Mouse (Mus musculus): ENCODE results near the gene Steap3. TPM values are rescaled to one million over a fixed set of nuclear protein-coding genes. Genes with fewer than 3 reads are reported as not detected.

The Steap3 gene
- polyA plus RNA-seq (2011; ENCODE audit: insufficient read depth, insufficient read length, low read depth, missing spikeins): 9.4 and 11.0 TPM in 2 replicates

GRCm38 (mm10) chr1:120272605-120273004 is at the start of gene Steap3:
Gene Steap3, minus strand, starts transcription at chr1:120272705.
- Histone ChIP-seq H3K27ac (ENCODE audit: insufficient read depth, low read length) (no peak within 1 kb of the TSS), H3K4me1 (ENCODE audit: control insufficient read depth, insufficient read depth, low read length) (peaks cover 2% of the 10 kb centered on the region), H3K27me3 (ENCODE audit: control insufficient read depth, insufficient read depth, low read length, poor library complexity, severe bottlenecking) (no peaks in the 10 kb centered on the region), H3K9me3 (replicated peaks; ENCODE audit: control insufficient read depth, insufficient read depth, low read length, poor library complexity, severe bottlenecking) (no peaks in the 10 kb centered on the region), H3K36me3 (ENCODE audit: control insufficient read depth, insufficient read depth, low read length, poor library complexity, severe bottlenecking) (no peaks in the 10 kb centered on the region), H3K4me3 (ENCODE audit: low read depth, low read length) (no peak within 1 kb of the TSS), H3K9ac (ENCODE audit: low read depth, poor library complexity, severe bottlenecking) (no peak within 1 kb of the TSS)
- TF ChIP-seq CTCF (IDR thresholded peaks at IDR 0.05; ENCODE audit: low read depth, low read length) (no peak), POLR2A (IDR thresholded peaks at IDR 0.05; ENCODE audit: insufficient read depth, low read length) (no peak), EP300 (IDR thresholded peaks at IDR 0.05; ENCODE audit: insufficient read depth, low read depth, low read length) (no peak)

GRCm38 (mm10) chr1:120321270-120322021 is 48.9 kb upstream of the Steap3 start:
- no peaks in the 10 kb centered on the region for H3K36me3 ChIP-seq (ENCODE audit: control insufficient read depth, insufficient read depth, low read length, poor library complexity, severe bottlenecking)
- H3K27ac ChIP-seq (ENCODE audit: insufficient read depth, low read length): no peak overlapping the region
- H3K27me3 ChIP-seq (ENCODE audit: control insufficient read depth, insufficient read depth, low read length, poor library complexity, severe bottlenecking): no peaks in the 10 kb centered on the region
- H3K9ac ChIP-seq (ENCODE audit: low read depth, poor library complexity, severe bottlenecking): no peak overlapping the region
- TF ChIP-seq CTCF (IDR thresholded peaks at IDR 0.05; ENCODE audit: low read depth, low read length) (no peak), EP300 (IDR thresholded peaks at IDR 0.05; ENCODE audit: insufficient read depth, low read depth, low read length) (no peak)
- H3K9me3 ChIP-seq (replicated peaks; ENCODE audit: control insufficient read depth, insufficient read depth, low read length, poor library complexity, severe bottlenecking): no peaks in the 10 kb centered on the region
- H3K4me3 ChIP-seq (ENCODE audit: low read depth, low read length): no peak overlapping the region
- no peaks in the 10 kb centered on the region for H3K4me1 ChIP-seq (ENCODE audit: control insufficient read depth, insufficient read depth, low read length)

GRCm38 (mm10) chr1:120305801-120306200 is 33.3 kb upstream of the Steap3 start:
- Histone ChIP-seq H3K27me3 (ENCODE audit: control insufficient read depth, insufficient read depth, low read length, poor library complexity, severe bottlenecking) (no peaks in the 10 kb centered on the region), H3K9me3 (replicated peaks; ENCODE audit: control insufficient read depth, insufficient read depth, low read length, poor library complexity, severe bottlenecking) (no peaks in the 10 kb centered on the region), H3K9ac (ENCODE audit: low read depth, poor library complexity, severe bottlenecking) (no peak overlapping the region), H3K36me3 (ENCODE audit: control insufficient read depth, insufficient read depth, low read length, poor library complexity, severe bottlenecking) (no peaks in the 10 kb centered on the region), H3K4me1 (ENCODE audit: control insufficient read depth, insufficient read depth, low read length) (no peaks in the 10 kb centered on the region), H3K27ac (ENCODE audit: insufficient read depth, low read length) (no peak overlapping the region), H3K4me3 (ENCODE audit: low read depth, low read length) (no peak overlapping the region)
- TF ChIP-seq CTCF (IDR thresholded peaks at IDR 0.05; ENCODE audit: low read depth, low read length): no peak
- no peak for TF ChIP-seq EP300 (IDR thresholded peaks at IDR 0.05; ENCODE audit: insufficient read depth, low read depth, low read length)
- no peak for TF ChIP-seq POLR2A (IDR thresholded peaks at IDR 0.05; ENCODE audit: insufficient read depth, low read length)

- no peaks in the 10 kb centered on the region for H3K4me1 ChIP-seq (ENCODE audit: control insufficient read depth, insufficient read depth, low read length)
- H3K4me3 ChIP-seq (ENCODE audit: low read depth, low read length): no peak overlapping the region
- H3K9me3 ChIP-seq (replicated peaks; ENCODE audit: control insufficient read depth, insufficient read depth, low read length, poor library complexity, severe bottlenecking): no peaks in the 10 kb centered on the region; the same call in 1 of the 2 replicates
- no peak overlapping the region for H3K9ac ChIP-seq (ENCODE audit: low read depth, poor library complexity, severe bottlenecking)
- H3K27me3 ChIP-seq (ENCODE audit: control insufficient read depth, insufficient read depth, low read length, poor library complexity, severe bottlenecking): no peaks in the 10 kb centered on the region
- H3K27ac ChIP-seq (ENCODE audit: insufficient read depth, low read length): no peak overlapping the region
- TF ChIP-seq CTCF (IDR thresholded peaks at IDR 0.05; ENCODE audit: low read depth, low read length) (no peak), EP300 (IDR thresholded peaks at IDR 0.05; ENCODE audit: insufficient read depth, low read depth, low read length) (no peak), POLR2A (IDR thresholded peaks at IDR 0.05; ENCODE audit: insufficient read depth, low read length) (no peak)
- H3K36me3 ChIP-seq (ENCODE audit: control insufficient read depth, insufficient read depth, low read length, poor library complexity, severe bottlenecking): no peaks in the 10 kb centered on the region
Measured at GRCm38 (mm10) chr1:120296936-120297335, 24.4 kb upstream of the Steap3 start.

- Histone ChIP-seq H3K4me3 (ENCODE audit: low read depth, low read length) (no peak overlapping the region), H3K36me3 (ENCODE audit: control insufficient read depth, insufficient read depth, low read length, poor library complexity, severe bottlenecking) (no peaks in the 10 kb centered on the region), H3K4me1 (ENCODE audit: control insufficient read depth, insufficient read depth, low read length) (no peaks in the 10 kb centered on the region), H3K9ac (ENCODE audit: low read depth, poor library complexity, severe bottlenecking) (no peak overlapping the region), H3K27ac (ENCODE audit: insufficient read depth, low read length) (no peak overlapping the region), H3K27me3 (ENCODE audit: control insufficient read depth, insufficient read depth, low read length, poor library complexity, severe bottlenecking) (no peaks in the 10 kb centered on the region), H3K9me3 (replicated peaks; ENCODE audit: control insufficient read depth, insufficient read depth, low read length, poor library complexity, severe bottlenecking) (no peaks in the 10 kb centered on the region; the same call in 1 of the 2 replicates)
- TF ChIP-seq CTCF (IDR thresholded peaks at IDR 0.05; ENCODE audit: low read depth, low read length) (no peak), POLR2A (IDR thresholded peaks at IDR 0.05; ENCODE audit: insufficient read depth, low read length) (no peak), EP300 (IDR thresholded peaks at IDR 0.05; ENCODE audit: insufficient read depth, low read depth, low read length) (no peak)
Measured at GRCm38 (mm10) chr1:120293803-120294202, 21.3 kb upstream of the Steap3 start.

GRCm38 (mm10) chr1:120291709-120292108 is 19.2 kb upstream of the Steap3 start:
- no peaks in the 10 kb centered on the region for H3K36me3 ChIP-seq (ENCODE audit: control insufficient read depth, insufficient read depth, low read length, poor library complexity, severe bottlenecking)
- no peak overlapping the region for H3K27ac ChIP-seq (ENCODE audit: insufficient read depth, low read length)
- no peaks in the 10 kb centered on the region for H3K4me1 ChIP-seq (ENCODE audit: control insufficient read depth, insufficient read depth, low read length)
- no peak overlapping the region for H3K4me3 ChIP-seq (ENCODE audit: low read depth, low read length)
- H3K9me3 ChIP-seq (replicated peaks; ENCODE audit: control insufficient read depth, insufficient read depth, low read length, poor library complexity, severe bottlenecking): no peaks in the 10 kb centered on the region; the same call in 1 of the 2 replicates
- no peak overlapping the region for H3K9ac ChIP-seq (ENCODE audit: low read depth, poor library complexity, severe bottlenecking)
- no peaks in the 10 kb centered on the region for H3K27me3 ChIP-seq (ENCODE audit: control insufficient read depth, insufficient read depth, low read length, poor library complexity, severe bottlenecking)
- no peak for TF ChIP-seq EP300 (IDR thresholded peaks at IDR 0.05; ENCODE audit: insufficient read depth, low read depth, low read length)
